Mouse (Mus musculus) CH12.LX (cell line): Measurements from ENCODE around the gene Taf4. TPM values are rescaled to one million over a fixed set of nuclear protein-coding genes. Genes with fewer than 3 reads are reported as not detected.

Experiments used
- DNase-seq: peaks from one replicate; pipeline ENCODE4 v3.0.0-alpha.2; 2013; ENCODE audit errors: extremely low read depth
- H3K27ac ChIP-seq: 2 replicates; pipeline ENCODE4 v1.5.1; 2012; ENCODE audit warnings: low read depth, mild to moderate bottlenecking, control low read depth, moderate library complexity; ENCODE audit not compliant: insufficient read depth
- H3K27me3 ChIP-seq: replicated peaks from 2 replicates; pipeline ENCODE3; 2012; ENCODE audit warnings: inconsistent platforms
- H3K36me3 ChIP-seq, 2 experiments: replicated peaks in 1 of 2; 2 replicates each; pipeline versions ENCODE3 to v1.6.1; 2012; ENCODE audit warnings: inconsistent platforms in 1 of 2, low read length in 1 of 2, mild to moderate bottlenecking in 1 of 2, mixed read lengths in 1 of 2, moderate library complexity in 1 of 2; ENCODE audit not compliant: control insufficient read depth in 1 of 2, insufficient read depth in 1 of 2
- H3K4me1 ChIP-seq, 2 experiments: 2 replicates each; pipeline ENCODE4 v1.6.1; 2012; ENCODE audit warnings: inconsistent platforms in 1 of 2, moderate library complexity in 1 of 2; ENCODE audit not compliant: insufficient read depth in 2 of 2, control insufficient read depth in 1 of 2
- H3K4me2 ChIP-seq: 2 replicates; pipeline ENCODE4 v1.6.1; 2012; ENCODE audit warnings: low read depth, mild to moderate bottlenecking, control low read depth; ENCODE audit not compliant: poor library complexity, insufficient read depth, severe bottlenecking
- H3K4me3 ChIP-seq, 3 experiments: fragments of 150-350 bp in 1 of 3; sonication (generic) in 1 of 3; replicated peaks in 1 of 3; 2 replicates each; pipeline versions ENCODE3 to v1.5.1; 2011 to 2012; ENCODE audit warnings: low read depth in 2 of 3, low read length in 2 of 3, mild to moderate bottlenecking in 2 of 3, moderate library complexity in 2 of 3, control low read depth in 1 of 3, improper control_type of control experiment in 1 of 3, inconsistent platforms in 1 of 3, mixed read lengths in 1 of 3; ENCODE audit not compliant: poor library complexity in 1 of 3
- H3K79me2 ChIP-seq: replicated peaks from 2 replicates; pipeline ENCODE4 v1.6.1; 2012; ENCODE audit warnings: mild to moderate bottlenecking, moderate library complexity; ENCODE audit not compliant: control insufficient read depth, poor library complexity, insufficient read depth, severe bottlenecking; ENCODE audit errors: extremely low read depth
- H3K9ac ChIP-seq: 2 replicates; pipeline ENCODE4 v1.6.1; 2012; ENCODE audit warnings: low read depth, mild to moderate bottlenecking, control low read depth, moderate library complexity; ENCODE audit not compliant: insufficient read depth
- H3K9me3 ChIP-seq: replicated peaks from 2 replicates; pipeline ENCODE3; 2012; ENCODE audit warnings: low read length, inconsistent platforms, mixed read lengths
- BHLHE40 ChIP-seq: IDR thresholded peaks from 2 replicates; pipeline ENCODE4 v1.6.1; 2011; ENCODE audit warnings: mild to moderate bottlenecking, low read depth, low read length, improper control_type of control experiment
- CHD1 ChIP-seq: IDR thresholded peaks from 2 replicates; pipeline ENCODE4 v1.6.1; 2012; ENCODE audit warnings: low read depth, low read length, improper control_type of control experiment, inconsistent platforms
- CHD2 ChIP-seq: IDR thresholded peaks from 2 replicates; pipeline ENCODE4 v1.6.1; 2011; ENCODE audit warnings: low read length, improper control_type of control experiment
- CTCF ChIP-seq, 2 experiments: IDR thresholded peaks in 1 of 2; conservative IDR thresholded peaks in 1 of 2; 2 replicates each; pipeline ENCODE4 v1.5.1; 2011 to 2012; ENCODE audit warnings: low read depth in 2 of 2, low read length in 2 of 2, improper control_type of control experiment in 1 of 2, inconsistent platforms in 1 of 2, mild to moderate bottlenecking in 1 of 2, moderate library complexity in 1 of 2
- ELF1 ChIP-seq: IDR thresholded peaks from 2 replicates; pipeline ENCODE4 v1.6.1; 2014; ENCODE audit warnings: low read depth, mild to moderate bottlenecking, inconsistent platforms, low read length, improper control_type of control experiment
- GABPA ChIP-seq: IDR thresholded peaks from 2 replicates; pipeline ENCODE4 v1.6.1; 2012; ENCODE audit warnings: low read depth, low read length, improper control_type of control experiment, inconsistent platforms; ENCODE audit not compliant: insufficient replicate concordance
- IRF4 ChIP-seq: IDR thresholded peaks from 2 replicates; pipeline ENCODE4 v1.6.1; 2014; ENCODE audit warnings: low read depth, mild to moderate bottlenecking, inconsistent platforms, low read length, improper control_type of control experiment
- JUND ChIP-seq: conservative IDR thresholded peaks from 2 replicates; pipeline ENCODE4 v1.6.1; 2011; ENCODE audit warnings: low read depth, low read length, improper control_type of control experiment
- KAT2A ChIP-seq: IDR thresholded peaks from 2 replicates; pipeline ENCODE4 v1.6.1; 2012; ENCODE audit warnings: low read length, improper control_type of control experiment, inconsistent platforms; ENCODE audit not compliant: insufficient replicate concordance
- MAFK ChIP-seq: IDR thresholded peaks from 2 replicates; pipeline ENCODE4 v1.6.1; 2011; ENCODE audit warnings: low read length, improper control_type of control experiment; ENCODE audit not compliant: insufficient replicate concordance
- MXI1 ChIP-seq: IDR thresholded peaks from 2 replicates; pipeline ENCODE4 v1.6.1; 2011; ENCODE audit warnings: mild to moderate bottlenecking, low read depth, low read length, improper control_type of control experiment
- MYC ChIP-seq: IDR thresholded peaks from 2 replicates; pipeline ENCODE4 v1.6.1; 2011; ENCODE audit warnings: low read depth, mild to moderate bottlenecking, improper control_type of control experiment, low read length
- NELFE ChIP-seq: IDR thresholded peaks from 2 replicates; pipeline ENCODE4 v1.6.1; 2011; ENCODE audit warnings: low read depth, low read length, improper control_type of control experiment
- NRF1 ChIP-seq: IDR thresholded peaks from 2 replicates; pipeline ENCODE4 v1.6.1; 2014; ENCODE audit warnings: low read depth, mild to moderate bottlenecking, inconsistent platforms, low read length, improper control_type of control experiment, moderate library complexity
- PAX5 ChIP-seq: IDR thresholded peaks from 2 replicates; pipeline ENCODE4 v1.6.1; 2012; ENCODE audit warnings: low read length, inconsistent platforms, mixed read lengths
- POLR2AphosphoS2 ChIP-seq: IDR thresholded peaks from 2 replicates; pipeline ENCODE4 v1.6.1; 2011; ENCODE audit warnings: low read depth, low read length, improper control_type of control experiment
- RAD21 ChIP-seq: IDR thresholded peaks from 2 replicates; pipeline ENCODE4 v1.6.1; 2011; ENCODE audit warnings: low read depth, mild to moderate bottlenecking, low read length, improper control_type of control experiment, moderate library complexity
- SIN3A ChIP-seq: IDR thresholded peaks from 2 replicates; pipeline ENCODE4 v1.6.1; 2012; ENCODE audit warnings: low read length, improper control_type of control experiment, inconsistent platforms
- TCF12 ChIP-seq: IDR thresholded peaks from 2 replicates; pipeline ENCODE4 v1.6.1; 2014; ENCODE audit warnings: low read depth, mild to moderate bottlenecking, inconsistent platforms, low read length, improper control_type of control experiment
- USF2 ChIP-seq: conservative IDR thresholded peaks from 2 replicates; pipeline ENCODE4 v1.6.1; 2011; ENCODE audit warnings: low read depth, low read length, improper control_type of control experiment
- dilution Hi-C: fragments of 300-500 bp; cut with MboI; formaldehyde crosslinking; loops from 2 replicates; pipeline ENCODE4 v1.14.3; 2020; ENCODE audit warnings: low sequenced_read_pairs; ENCODE audit not compliant: extremely low pct_unique_long_range_greater_than_20kb, extremely low pct_ligation_motif_present
- in situ Hi-C: fragments of 300-500 bp; cut with MboI; formaldehyde crosslinking; loops from 3 replicates; pipeline ENCODE4 v1.14.3; 2019; ENCODE audit warnings: low sequenced_read_pairs, low pct_ligation_motif_present, low pct_unique_long_range_greater_than_20kb, mixed read lengths
- polyA plus RNA-seq: library from polyadenylated mRNA; unstranded; fragments of >175 nt; gene quantifications from 2 replicates; pipeline ENCODE4 v1.2.1, GENCODE M21; 2012; ENCODE audit warnings: low read depth; ENCODE audit not compliant: insufficient read length
- total RNA-seq, 2 experiments: library from RNA; depleted of rRNA; stranded (reverse); fragments of 300-350 nt in 1 of 2; fragments of >200 nt in 1 of 2; gene quantifications; 2 replicates each; pipeline ENCODE4 v1.2.3; 2012 to 2014

The Taf4 gene
- total and polyA plus RNA-seq, 3 experiments: 3.0 to 14.5 (median 5.5) TPM

- dilution Hi-C loops: no loop called here
- Histone ChIP-seq H3K36me3 (no peaks in the 10 kb centered on the region), H3K9me3 (peaks cover 19% of the 10 kb centered on the region), H3K27me3 (peaks cover 55% of the 10 kb centered on the region)
- no peak for DNase-seq
- TF ChIP-seq IRF4 (no peak), TCF12 (no peak), JUND (no peak), BHLHE40 (no peak), CTCF (conservative IDR thresholded peaks at IDR 0.05 in 1 of 2, IDR thresholded peaks at IDR 0.05 in 1 of 2; ENCODE audit: low read depth in 2 of 2, low read length in 2 of 2) (no peak)
- TF ChIP-seq, all 38 proteins: peak for 0
- Histone ChIP-seq H3K79me2 (no peaks in the 10 kb centered on the region), H3K4me3 (no peak overlapping the region), H3K4me1 (no peaks in the 10 kb centered on the region), H3K27ac (no peak overlapping the region), H3K4me2 (no peak overlapping the region), H3K9ac (no peak overlapping the region)
- in situ Hi-C loops: no loop called here
Observed at GRCm38 (mm10) chr2:180006352-180007017, 30.0 kb upstream of the Taf4 start.

- no peak for TF ChIP-seq CHD1
- no peak for TF ChIP-seq TCF12
- TF ChIP-seq NELFE: no peak
- TF ChIP-seq MXI1: no peak
- TF ChIP-seq CHD2: no peak
- TF ChIP-seq SIN3A: no peak
- TF ChIP-seq ELF1: no peak
- TF ChIP-seq USF2: no peak
- TF ChIP-seq GABPA: no peak
- TF ChIP-seq POLR2AphosphoS2: no peak
- no peak for TF ChIP-seq MAFK
- TF ChIP-seq IRF4: no peak
- TF ChIP-seq MYC: no peak
- no peak for TF ChIP-seq JUND
- no peak for TF ChIP-seq KAT2A
- no peak for TF ChIP-seq PAX5
- TF ChIP-seq NRF1: no peak
- TF ChIP-seq RAD21: no peak
- in situ Hi-C loops (no loop called here), dilution Hi-C loops (no loop called here)
- Histone ChIP-seq H3K4me1 (no peaks in the 10 kb centered on the region), H3K27me3 (peaks cover 55% of the 10 kb centered on the region), H3K4me3 (no peak overlapping the region), H3K9me3 (peaks cover 15% of the 10 kb centered on the region), H3K27ac (no peak overlapping the region), H3K4me2 (no peak overlapping the region), H3K36me3 (no peaks in the 10 kb centered on the region), H3K79me2 (no peaks in the 10 kb centered on the region), H3K9ac (no peak overlapping the region)
- no peak for DNase-seq
Observed at GRCm38 (mm10) chr2:180005656-180006351, 29.4 kb upstream of the Taf4 start.
